Mouse (Mus musculus) right cerebral cortex, postnatal 10 days (tissue): ENCODE data around the gene Olfr224.

Experiments used
- DNase-seq, 2 experiments: peaks; one replicate each; pipeline ENCODE4 v3.0.0; 2021; ENCODE audit warnings: low spot score in 2 of 2

The Olfr224 gene

DNA sequence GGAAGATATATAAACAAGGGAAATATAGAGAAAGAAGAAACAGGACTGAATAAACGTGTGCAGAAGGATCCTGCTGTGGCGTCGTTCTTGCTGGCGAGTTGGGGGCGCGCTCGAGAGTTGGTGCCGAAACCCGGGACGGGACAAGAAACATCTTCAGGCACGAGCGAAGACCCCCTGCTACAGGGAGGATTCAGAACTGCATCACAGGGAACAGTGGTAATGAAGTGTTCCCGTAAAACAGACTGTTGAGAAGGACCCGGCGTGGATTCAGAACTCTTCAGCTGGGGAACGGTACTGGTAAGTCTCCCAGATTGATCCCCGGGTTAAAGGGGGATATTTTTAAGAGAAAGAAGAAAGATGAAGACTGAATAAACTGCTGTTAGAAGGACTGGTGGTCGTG lies 51.4 kb downstream of the Olfr224 start:
- peak; percentile 85 for DNase-seq
